Mouse (Mus musculus) midbrain, embryonic 14.5 days (tissue): ENCODE measurements around the gene Skap1. TPM values are rescaled to one million over a fixed set of nuclear protein-coding genes. Genes with fewer than 3 reads are reported as not detected.
A peak's percentile ranks its signal among the peaks of the same experiment; 100 is the strongest.

Experiments
- ATAC-seq: fragments of 200-750 bp; cut with Nextera tagmentation; 2 replicates; pipeline ENCODE4 v1.8.0; 2017; ENCODE audit warnings: moderate number of reproducible peaks, moderate library complexity; ENCODE audit not compliant: low FRiP score, low TSS enrichment
- DNase-seq: peaks from one replicate; pipeline ENCODE4 v3.0.0-alpha.2; 2015
- H3K27ac ChIP-seq: fragments of 300-500 bp; sonication (generic); replicated peaks from 2 replicates; pipeline ENCODE4 v1.5.1; 2014; ENCODE audit warnings: mild to moderate bottlenecking, low read depth, low read length, moderate library complexity
- H3K27me3 ChIP-seq: fragments of 300-500 bp; sonication (generic); 2 replicates; pipeline ENCODE4 v1.6.1; 2014; ENCODE audit warnings: low read length, control low read depth, mixed read lengths; ENCODE audit not compliant: control insufficient read depth, insufficient read depth
- H3K36me3 ChIP-seq: fragments of 300-500 bp; sonication (generic); 2 replicates; pipeline ENCODE4 v1.6.1; 2014; ENCODE audit warnings: low read length, control low read depth; ENCODE audit not compliant: control insufficient read depth, insufficient read depth
- H3K4me1 ChIP-seq: fragments of 300-500 bp; sonication (generic); 2 replicates; pipeline ENCODE4 v1.6.1; 2014; ENCODE audit warnings: mild to moderate bottlenecking, antibody characterized with exemption, low read length, control low read depth; ENCODE audit not compliant: control insufficient read depth, insufficient read depth
- H3K4me2 ChIP-seq: fragments of 300-500 bp; sonication (generic); 2 replicates; pipeline ENCODE4 v1.6.1; 2014; ENCODE audit warnings: mild to moderate bottlenecking, low read length, moderate library complexity
- H3K4me3 ChIP-seq: fragments of 300-500 bp; sonication (generic); replicated peaks from 2 replicates; pipeline ENCODE4 v1.5.1; 2014; ENCODE audit warnings: low read depth, low read length
- H3K9ac ChIP-seq: fragments of 300-500 bp; sonication (generic); replicated peaks from 2 replicates; pipeline ENCODE4 v1.6.1; 2014; ENCODE audit warnings: mild to moderate bottlenecking, low read length, moderate library complexity
- H3K9me3 ChIP-seq: fragments of 300-500 bp; sonication (generic); 2 replicates; pipeline ENCODE4 v1.6.1; 2016; ENCODE audit warnings: low read length, control low read depth, mixed read lengths; ENCODE audit not compliant: control insufficient read depth
- WGBS: fragments of 180-500 bp; shearing (Covaris S2); extraction: QIAGEN DNeasy Blood & Tissue Kit; methylation state at CpG from one replicate; pipeline ENCODE4 v1.1.7; 2014; 5-methylcytosine and 5-hydroxymethylcytosine counted together
- polyA plus RNA-seq: library from polyadenylated mRNA; unstranded; fragments of >200 nt; fragmentation: Nextera tagmentation; extraction: Ambion mirVana; gene quantifications from 2 replicates; pipeline ENCODE4 v1.2.1, GENCODE M21; 2014

Skap1 gene
- polyA plus RNA-seq, 1 experiment from 2014 or later: 2.9 TPM

GRCm38 (mm10) chr11:96618789-96619445 is 154.5 kb downstream of the Skap1 start:
- Histone ChIP-seq H3K4me1 (peaks cover 18% of the 10 kb centered on the region; the same call in 1 of the 2 replicates), H3K9ac (no peak overlapping the region)

GRCm38 (mm10) chr11:96619576-96619975 is 155.2 kb downstream of the Skap1 start:
- Histone ChIP-seq H3K4me2 (no peak overlapping the region), H3K9me3 (no peaks in the 10 kb centered on the region), H3K27me3 (no peaks in the 10 kb centered on the region; the same call in 1 of the 2 replicates), H3K4me3 (no peak overlapping the region), H3K4me1 (peaks cover 18% of the 10 kb centered on the region; the same call in 1 of the 2 replicates), H3K36me3 (no peaks in the 10 kb centered on the region), H3K9ac (no peak overlapping the region), H3K27ac (no peak overlapping the region)
- 27% methylated on average over 5 of the region's 5 CpGs for WGBS
- ATAC-seq (no peak; the same call in 1 of the 2 replicates), DNase-seq (peak; percentile 41)

More at GRCm38 (mm10) chr11:96618789-96619445, 154.5 kb downstream of the Skap1 start:
- H3K4me2 ChIP-seq: no peak overlapping the region
- H3K27ac ChIP-seq: no peak overlapping the region
- no peaks in the 10 kb centered on the region for H3K9me3 ChIP-seq
- no peak for DNase-seq
- H3K4me3 ChIP-seq: no peak overlapping the region
- ATAC-seq: no peak
- H3K36me3 ChIP-seq: no peaks in the 10 kb centered on the region
- no peaks in the 10 kb centered on the region; the same call in 1 of the 2 replicates for H3K27me3 ChIP-seq
- 76% methylated on average over 16 of the region's 16 CpGs for WGBS

- H3K27ac ChIP-seq: no peak overlapping the region
- no peaks in the 10 kb centered on the region for H3K36me3 ChIP-seq
- ATAC-seq (no peak), DNase-seq (no peak)
- H3K27me3 ChIP-seq: no peaks in the 10 kb centered on the region; the same call in 1 of the 2 replicates
- no peak overlapping the region for H3K9ac ChIP-seq
- H3K4me3 ChIP-seq: no peak overlapping the region
- H3K4me1 ChIP-seq: peaks cover 18% of the 10 kb centered on the region; the same call in 1 of the 2 replicates
- no peaks in the 10 kb centered on the region for H3K9me3 ChIP-seq
- H3K4me2 ChIP-seq: no peak overlapping the region
- 30% methylated on average over 7 of the region's 7 CpGs for WGBS
Measured at GRCm38 (mm10) chr11:96620006-96620405, 155.6 kb downstream of the Skap1 start.

GRCm38 (mm10) chr11:96620660-96621059 is 156.3 kb downstream of the Skap1 start:
- DNase-seq: peak; percentile 18
- no peak for ATAC-seq

GRCm38 (mm10) chr11:96621167-96621566 is 156.8 kb downstream of the Skap1 start:
- ATAC-seq (no peak), DNase-seq (peak; percentile 91)
- H3K27ac ChIP-seq: no peak overlapping the region
- no peak overlapping the region for H3K4me2 ChIP-seq
- 25% methylated on average over 4 of the region's 4 CpGs for WGBS
- no peaks in the 10 kb centered on the region; the same call in 1 of the 2 replicates for H3K27me3 ChIP-seq
- no peaks in the 10 kb centered on the region for H3K36me3 ChIP-seq
- H3K4me3 ChIP-seq: no peak overlapping the region
- H3K9ac ChIP-seq: no peak overlapping the region
- H3K9me3 ChIP-seq: no peaks in the 10 kb centered on the region
- peaks cover 18% of the 10 kb centered on the region; the same call in 1 of the 2 replicates for H3K4me1 ChIP-seq

More at GRCm38 (mm10) chr11:96620660-96621059, 156.3 kb downstream of the Skap1 start:
- Histone ChIP-seq H3K9me3 (no peaks in the 10 kb centered on the region), H3K27ac (no peak overlapping the region), H3K27me3 (no peaks in the 10 kb centered on the region; the same call in 1 of the 2 replicates), H3K9ac (no peak overlapping the region), H3K4me3 (no peak overlapping the region), H3K4me2 (no peak overlapping the region), H3K36me3 (no peaks in the 10 kb centered on the region), H3K4me1 (peaks cover 18% of the 10 kb centered on the region; the same call in 1 of the 2 replicates)
- 62% methylated on average over 11 of the region's 11 CpGs for WGBS

- H3K27me3 ChIP-seq: no peaks in the 10 kb centered on the region; the same call in 1 of the 2 replicates
- H3K27ac ChIP-seq: no peak overlapping the region
- H3K4me1 ChIP-seq: peaks cover 18% of the 10 kb centered on the region; the same call in 1 of the 2 replicates
- ATAC-seq (no peak), DNase-seq (no peak)
- no peak overlapping the region for H3K9ac ChIP-seq
- no peaks in the 10 kb centered on the region for H3K9me3 ChIP-seq
- 11% methylated on average over 9 of the region's 9 CpGs for WGBS
- no peak overlapping the region for H3K4me2 ChIP-seq
- H3K36me3 ChIP-seq: no peaks in the 10 kb centered on the region
- no peak overlapping the region for H3K4me3 ChIP-seq
Measured at GRCm38 (mm10) chr11:96622782-96623181, 158.4 kb downstream of the Skap1 start.

GRCm38 (mm10) chr11:96624436-96624835 is 160.0 kb downstream of the Skap1 start:
- Histone ChIP-seq H3K9ac (no peak overlapping the region), H3K36me3 (no peaks in the 10 kb centered on the region), H3K27me3 (no peaks in the 10 kb centered on the region; the same call in 1 of the 2 replicates), H3K4me3 (no peak overlapping the region), H3K4me1 (peaks cover 14% of the 10 kb centered on the region; the same call in 1 of the 2 replicates), H3K27ac (no peak overlapping the region), H3K9me3 (no peaks in the 10 kb centered on the region), H3K4me2 (no peak overlapping the region)
- DNase-seq (peak; percentile 62), ATAC-seq (no peak)
- WGBS: 54% methylated on average over 4 of the region's 4 CpGs

GRCm38 (mm10) chr11:96629775-96630174 is 165.4 kb downstream of the Skap1 start:
- Histone ChIP-seq H3K36me3 (no peaks in the 10 kb centered on the region), H3K27ac (no peak overlapping the region), H3K4me1 (no peaks in the 10 kb centered on the region), H3K9me3 (no peaks in the 10 kb centered on the region), H3K9ac (no peak overlapping the region), H3K27me3 (no peaks in the 10 kb centered on the region), H3K4me2 (peak overlapping the region; percentile 35), H3K4me3 (no peak overlapping the region)
- WGBS: 49% methylated on average over 9 of the region's 9 CpGs
- peak; percentile 76 for DNase-seq
- no peak for ATAC-seq

GRCm38 (mm10) chr11:96631521-96631920 is 167.1 kb downstream of the Skap1 start:
- Histone ChIP-seq H3K4me1 (no peaks in the 10 kb centered on the region), H3K27me3 (no peaks in the 10 kb centered on the region), H3K9me3 (no peaks in the 10 kb centered on the region), H3K27ac (no peak overlapping the region), H3K4me2 (no peak overlapping the region), H3K9ac (no peak overlapping the region), H3K4me3 (no peak overlapping the region), H3K36me3 (no peaks in the 10 kb centered on the region)
- 68% methylated on average over 3 of the region's 3 CpGs for whole genome bisulfite sequencing
- ATAC-seq (no peak), DNase-seq (no peak)
